Mouse (Mus musculus): Measurements from ENCODE around the gene Pabpc4. TPM values are rescaled to one million over a fixed set of nuclear protein-coding genes. Genes with fewer than 3 reads are reported as not detected.

Gene Pabpc4
- polyA plus RNA-seq, 1 experiment from 2014 or later = 56.2 TPM

DNA sequence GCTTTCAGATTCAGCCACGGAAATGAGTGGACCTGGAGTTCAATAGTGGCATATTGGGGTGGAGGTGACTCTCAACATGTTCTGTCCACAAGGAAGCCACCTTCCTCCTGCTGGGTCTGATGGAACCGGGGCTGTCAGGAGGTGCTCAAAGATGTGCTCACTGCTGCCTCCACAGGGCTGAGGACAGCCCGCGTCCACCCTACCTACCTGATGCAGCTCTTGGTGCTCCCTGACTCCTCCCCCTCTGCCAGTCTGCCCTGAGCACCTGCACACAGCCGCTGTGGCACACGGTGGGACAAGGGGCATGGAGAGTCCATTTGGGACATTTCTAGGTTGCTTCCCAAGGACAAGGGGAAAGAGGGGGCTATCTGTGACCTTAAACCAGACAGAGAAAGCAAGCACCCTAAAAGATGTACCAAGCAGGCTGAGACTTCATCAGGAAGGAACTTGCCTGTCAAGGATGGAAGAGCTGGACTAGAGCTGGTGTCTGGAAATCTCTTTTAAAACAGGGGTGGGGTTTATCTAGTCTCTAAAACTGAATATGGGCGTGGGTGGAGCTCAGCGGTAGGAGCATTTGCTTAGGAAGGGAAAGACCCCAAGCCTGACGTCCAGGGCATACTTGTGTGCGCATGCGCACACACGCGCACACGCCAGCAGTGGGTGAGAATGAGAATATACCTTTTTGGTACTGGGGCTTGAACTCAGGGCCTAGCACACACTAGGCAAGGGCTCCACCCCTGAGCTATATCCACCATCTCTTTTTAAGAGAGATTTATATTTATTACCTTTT is 73.8 kb downstream of the Pabpc4 start:
- no peak overlapping the region for H3K27ac ChIP-seq (replicated peaks; ENCODE audit: low read depth, low read length)
- ATAC-seq (ENCODE audit: insufficient number of reproducible peaks, low FRiP score, low TSS enrichment, low read depth) (no peak), DNase-seq (ENCODE audit: low spot score) (no peak)
- no peak overlapping the region for H3K4me3 ChIP-seq (ENCODE audit: low read depth, low read length)
- 66% methylated on average over 14 of the region's 14 CpGs for WGBS
- no peaks in the 10 kb centered on the region for H3K36me3 ChIP-seq (ENCODE audit: control insufficient read depth, insufficient read depth, low read length)
- no peaks in the 10 kb centered on the region for H3K4me1 ChIP-seq (ENCODE audit: control insufficient read depth, insufficient read depth, low read length)
- no peaks in the 10 kb centered on the region for H3K9me3 ChIP-seq (ENCODE audit: control insufficient read depth, low read length)
- no peak overlapping the region for H3K9ac ChIP-seq (ENCODE audit: low read length)
- H3K4me2 ChIP-seq (ENCODE audit: low read depth, severe bottlenecking) = no peak overlapping the region
- peaks cover 9% of the 10 kb centered on the region for H3K27me3 ChIP-seq (ENCODE audit: control insufficient read depth, insufficient read depth, low read length)

GRCm38 (mm10) chr4:123337693-123338092 is 75.5 kb downstream of the Pabpc4 start:
- Histone ChIP-seq H3K36me3 (ENCODE audit: control insufficient read depth, insufficient read depth, low read length) (no peaks in the 10 kb centered on the region), H3K9ac (ENCODE audit: low read length) (no peak overlapping the region), H3K4me2 (ENCODE audit: low read depth, severe bottlenecking) (no peak overlapping the region), H3K9me3 (ENCODE audit: control insufficient read depth, low read length) (no peaks in the 10 kb centered on the region), H3K27me3 (ENCODE audit: control insufficient read depth, insufficient read depth, low read length) (peaks cover 26% of the 10 kb centered on the region), H3K4me1 (ENCODE audit: control insufficient read depth, insufficient read depth, low read length) (peaks cover 4% of the 10 kb centered on the region; the same call in 1 of the 2 replicates), H3K4me3 (ENCODE audit: low read depth, low read length) (no peak overlapping the region), H3K27ac (replicated peaks; ENCODE audit: low read depth, low read length) (no peak overlapping the region)
- DNase-seq (ENCODE audit: low spot score) (no peak), ATAC-seq (ENCODE audit: insufficient number of reproducible peaks, low FRiP score, low TSS enrichment, low read depth) (no peak)
- WGBS = 81% methylated on average over 4 of the region's 4 CpGs

DNA sequence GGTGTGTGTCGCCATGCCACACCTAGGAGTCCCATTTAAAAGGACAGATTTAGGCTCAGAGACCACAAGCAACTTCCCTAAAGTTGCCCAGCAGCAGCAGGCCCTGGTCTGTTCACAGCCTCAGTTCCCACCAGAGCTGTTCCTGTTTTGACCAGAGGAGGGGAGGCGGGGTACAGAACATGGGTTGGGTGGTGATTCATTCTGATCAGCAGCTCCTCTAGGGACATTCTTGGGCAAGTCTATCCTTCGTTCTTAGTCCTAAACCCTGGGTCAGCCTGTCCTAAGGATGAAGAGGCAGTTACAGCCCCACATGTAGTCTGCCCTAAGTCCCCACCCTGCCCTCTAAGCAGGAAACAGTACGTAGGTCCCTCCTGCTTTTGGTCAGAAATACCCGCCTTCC is 78.1 kb downstream of the Pabpc4 start:
- 72% methylated on average over 5 of the region's 5 CpGs for WGBS
- H3K27ac ChIP-seq (replicated peaks; ENCODE audit: low read depth, low read length) = no peak overlapping the region
- H3K36me3 ChIP-seq (ENCODE audit: control insufficient read depth, insufficient read depth, low read length) = no peaks in the 10 kb centered on the region
- no peak overlapping the region for H3K4me2 ChIP-seq (ENCODE audit: low read depth, severe bottlenecking)
- H3K9me3 ChIP-seq (ENCODE audit: control insufficient read depth, low read length) = no peaks in the 10 kb centered on the region
- DNase-seq (ENCODE audit: low spot score) (no peak), ATAC-seq (ENCODE audit: insufficient number of reproducible peaks, low FRiP score, low TSS enrichment, low read depth) (no peak)
- no peak overlapping the region for H3K9ac ChIP-seq (ENCODE audit: low read length)
- no peak overlapping the region for H3K4me3 ChIP-seq (ENCODE audit: low read depth, low read length)
- peaks cover 39% of the 10 kb centered on the region for H3K27me3 ChIP-seq (ENCODE audit: control insufficient read depth, insufficient read depth, low read length)
- peaks cover 4% of the 10 kb centered on the region; the same call in 1 of the 2 replicates for H3K4me1 ChIP-seq (ENCODE audit: control insufficient read depth, insufficient read depth, low read length)

GRCm38 (mm10) chr4:123342091-123342641 is 80.0 kb downstream of the Pabpc4 start:
- Histone ChIP-seq H3K9ac (ENCODE audit: low read length) (no peak overlapping the region), H3K4me2 (ENCODE audit: low read depth, severe bottlenecking) (peak overlapping the region; percentile 76)
- ATAC-seq (ENCODE audit: insufficient number of reproducible peaks, low FRiP score, low TSS enrichment, low read depth) = peak; percentile 33

DNA sequence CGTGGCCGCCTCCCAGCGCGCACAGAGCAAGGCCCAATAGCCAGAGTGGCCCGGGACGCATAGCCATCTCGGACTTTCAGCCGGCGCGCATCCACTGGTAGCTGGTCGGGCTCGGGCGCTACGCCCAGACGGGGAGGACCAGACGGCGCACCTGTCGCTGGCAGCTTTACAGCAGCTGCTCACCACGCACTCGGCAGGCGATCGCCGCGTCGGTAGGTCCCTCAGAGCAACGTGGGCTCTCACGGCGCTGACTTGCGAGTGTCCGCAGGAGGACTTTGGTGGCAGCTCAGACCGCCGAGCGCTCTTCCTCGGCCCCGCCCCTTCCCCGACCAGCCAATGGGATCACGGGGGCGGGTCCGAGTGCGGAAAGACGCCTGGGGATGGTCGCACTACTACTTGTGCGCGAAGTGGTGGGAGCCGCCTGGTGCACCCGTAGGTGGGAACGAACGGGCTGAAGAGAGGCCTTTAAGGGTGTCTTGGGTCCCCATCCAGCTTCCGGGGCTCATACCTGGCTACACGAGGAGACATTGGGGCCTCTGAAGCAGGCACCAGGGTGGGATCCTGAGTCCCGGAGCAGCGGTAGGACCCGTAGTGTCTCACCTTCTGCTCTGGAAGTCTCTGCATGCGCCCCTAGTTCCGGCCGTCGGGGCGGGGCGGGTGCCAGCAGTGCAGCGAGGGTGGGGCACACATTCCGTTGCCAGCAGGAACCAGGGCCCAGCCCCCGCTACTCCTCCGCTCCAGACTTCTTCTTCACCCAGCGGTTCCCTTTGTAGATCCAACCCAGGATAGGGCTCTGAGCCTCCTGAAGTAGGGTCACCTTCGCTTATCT is 80.7 kb downstream of the Pabpc4 start, which contains the start of gene Bmp8a:
Gene Bmp8a (minus strand): TSS at position 611 of the 829 bp plus-strand sequence.
- Histone ChIP-seq H3K9me3 (ENCODE audit: control insufficient read depth, low read length) (no peaks in the 10 kb centered on the region), H3K36me3 (ENCODE audit: control insufficient read depth, insufficient read depth, low read length) (no peaks in the 10 kb centered on the region; the same call in 1 of the 2 replicates), H3K4me1 (ENCODE audit: control insufficient read depth, insufficient read depth, low read length) (peaks cover 4% of the 10 kb centered on the region; the same call in 1 of the 2 replicates), H3K4me2 (ENCODE audit: low read depth, severe bottlenecking) (peak within 1 kb of the TSS; percentile 76), H3K4me3 (ENCODE audit: low read depth, low read length) (peak within 1 kb of the TSS; percentile 41), H3K27me3 (ENCODE audit: control insufficient read depth, insufficient read depth, low read length) (peaks cover 39% of the 10 kb centered on the region), H3K27ac (replicated peaks; ENCODE audit: low read depth, low read length) (no peak within 1 kb of the TSS), H3K9ac (ENCODE audit: low read length) (no peak within 1 kb of the TSS; the same call in 1 of the 2 replicates)
- ATAC-seq (ENCODE audit: insufficient number of reproducible peaks, low FRiP score, low TSS enrichment, low read depth) (peak; percentile 90), DNase-seq (ENCODE audit: low spot score) (peak; percentile 85)
- under 1% methylated on average over 57 of the region's 65 CpGs for WGBS

More at GRCm38 (mm10) chr4:123342091-123342641, 80.0 kb downstream of the Pabpc4 start:
- peak overlapping the region; percentile 41 for H3K4me3 ChIP-seq (ENCODE audit: low read depth, low read length)
- H3K27ac ChIP-seq (replicated peaks; ENCODE audit: low read depth, low read length) = no peak overlapping the region
- H3K9me3 ChIP-seq (ENCODE audit: control insufficient read depth, low read length) = no peaks in the 10 kb centered on the region
- peaks cover 39% of the 10 kb centered on the region for H3K27me3 ChIP-seq (ENCODE audit: control insufficient read depth, insufficient read depth, low read length)
- peaks cover 4% of the 10 kb centered on the region; the same call in 1 of the 2 replicates for H3K4me1 ChIP-seq (ENCODE audit: control insufficient read depth, insufficient read depth, low read length)
- no peaks in the 10 kb centered on the region for H3K36me3 ChIP-seq (ENCODE audit: control insufficient read depth, insufficient read depth, low read length)
- peak; percentile 38 for DNase-seq (ENCODE audit: low spot score)
- 3% methylated on average over 43 of the region's 43 CpGs for WGBS

GRCm38 (mm10) chr4:123343471-123343789 is 81.3 kb downstream of the Pabpc4 start:
- ATAC-seq (ENCODE audit: insufficient number of reproducible peaks, low FRiP score, low TSS enrichment, low read depth) = no peak
- no peak overlapping the region for H3K9ac ChIP-seq (ENCODE audit: low read length)
- peak overlapping the region; percentile 76; the same call in 1 of the 2 replicates for H3K4me2 ChIP-seq (ENCODE audit: low read depth, severe bottlenecking)
- H3K27me3 ChIP-seq (ENCODE audit: control insufficient read depth, insufficient read depth, low read length) = peaks cover 39% of the 10 kb centered on the region
- H3K36me3 ChIP-seq (ENCODE audit: control insufficient read depth, insufficient read depth, low read length) = no peaks in the 10 kb centered on the region; the same call in 1 of the 2 replicates
- peaks cover 4% of the 10 kb centered on the region; the same call in 1 of the 2 replicates for H3K4me1 ChIP-seq (ENCODE audit: control insufficient read depth, insufficient read depth, low read length)
- DNase-seq (ENCODE audit: low spot score) = peak; percentile 34
- 7% methylated on average over 6 of the region's 6 CpGs for WGBS
- H3K27ac ChIP-seq (replicated peaks; ENCODE audit: low read depth, low read length) = no peak overlapping the region
- no peaks in the 10 kb centered on the region for H3K9me3 ChIP-seq (ENCODE audit: control insufficient read depth, low read length)
- H3K4me3 ChIP-seq (ENCODE audit: low read depth, low read length) = peak overlapping the region; percentile 41

Other genes with a start within 250 kb of the Pabpc4 start
- 16.7 and 21.6 TPM in 2 replicates for gene Trit1, start 245.8 kb upstream of the Pabpc4 start, polyA plus RNA-seq (2014; fragmentation: Nextera tagmentation; extraction: Ambion mirVana)
- gene Bmp8b, start 157.2 kb upstream of the Pabpc4 start, polyA plus RNA-seq (2014; fragmentation: Nextera tagmentation; extraction: Ambion mirVana) = 0.16 and 0.17 TPM in 2 replicates
- 0.13 TPM in 1 of 2 replicates, not detected in the other for gene Oxct2b, start 146.1 kb upstream of the Pabpc4 start, polyA plus RNA-seq (2014; fragmentation: Nextera tagmentation; extraction: Ambion mirVana)
- 125 and 127 TPM in 2 replicates for gene Ppie, start 122.4 kb upstream of the Pabpc4 start, polyA plus RNA-seq (2014; fragmentation: Nextera tagmentation; extraction: Ambion mirVana)
- 0.17 and 1.7 TPM in 2 replicates for gene Hpcal4, start 79.1 kb upstream of the Pabpc4 start, polyA plus RNA-seq (2014; fragmentation: Nextera tagmentation; extraction: Ambion mirVana)
- gene Nt5c1a, start 60.8 kb upstream of the Pabpc4 start, polyA plus RNA-seq (2014; fragmentation: Nextera tagmentation; extraction: Ambion mirVana) = not detected in 2 replicates
- 2.4 and 2.7 TPM in 2 replicates for gene Heyl, start 28.8 kb upstream of the Pabpc4 start, polyA plus RNA-seq (2014; fragmentation: Nextera tagmentation; extraction: Ambion mirVana)
- gene Oxct2a, start 61.3 kb downstream of the Pabpc4 start, polyA plus RNA-seq (2014; fragmentation: Nextera tagmentation; extraction: Ambion mirVana) = not detected in 2 replicates
- 0.24 and 0.31 TPM in 2 replicates for gene Bmp8a, start 80.9 kb downstream of the Pabpc4 start, polyA plus RNA-seq (2014; fragmentation: Nextera tagmentation; extraction: Ambion mirVana)